Mouse (Mus musculus): ENCODE results near the gene Snrpc. TPM values are rescaled to one million over a fixed set of nuclear protein-coding genes. Genes with fewer than 3 reads are reported as not detected.

Snrpc gene
- polyA plus RNA-seq, 1 experiment from 2014 or later = 216 TPM

- WGBS = 95% methylated on average over 6 of the region's 6 CpGs
- H3K36me3 ChIP-seq = peaks cover 58% of the 10 kb centered on the region
- no peaks in the 10 kb centered on the region for H3K9me3 ChIP-seq
- no peak overlapping the region for H3K4me3 ChIP-seq
- no peak for ATAC-seq (ENCODE audit: low FRiP score, low read depth)
- no peak overlapping the region for H3K4me2 ChIP-seq
- no peak overlapping the region for H3K27ac ChIP-seq (replicated peaks)
- no peaks in the 10 kb centered on the region for H3K27me3 ChIP-seq
- H3K4me1 ChIP-seq (replicated peaks) = no peaks in the 10 kb centered on the region
- H3K9ac ChIP-seq = no peak overlapping the region
Measured at GRCm38 (mm10) chr17:27883994-27884393, 46.0 kb downstream of the Snrpc start.

GRCm38 (mm10) chr17:27886499-27887210, 48.7 kb downstream of the Snrpc start:
- no peak for ATAC-seq (ENCODE audit: low FRiP score, low read depth)
- no peaks in the 10 kb centered on the region for H3K4me1 ChIP-seq (replicated peaks)
- H3K9me3 ChIP-seq = no peaks in the 10 kb centered on the region
- peaks cover 55% of the 10 kb centered on the region for H3K36me3 ChIP-seq
- no peak overlapping the region for H3K4me3 ChIP-seq
- 80% methylated on average over 19 of the region's 19 CpGs for WGBS
- no peak overlapping the region for H3K27ac ChIP-seq (replicated peaks)
- no peaks in the 10 kb centered on the region for H3K27me3 ChIP-seq
- H3K4me2 ChIP-seq = no peak overlapping the region
- H3K9ac ChIP-seq = no peak overlapping the region

Other genes with a start within 250 kb of the Snrpc start
- gene Nudt3, start 214.7 kb upstream of the Snrpc start, polyA plus RNA-seq (2015; fragmentation: Nextera tagmentation; extraction: Ambion mirVana) = 247 and 265 TPM in 2 replicates
- gene RPS10-NUDT3, start 202.9 kb upstream of the Snrpc start, polyA plus RNA-seq (2015; fragmentation: Nextera tagmentation; extraction: Ambion mirVana) = not detected in 2 replicates
- gene Rps10, start 201.5 kb upstream of the Snrpc start, polyA plus RNA-seq (2015; fragmentation: Nextera tagmentation; extraction: Ambion mirVana) = 455 and 507 TPM in 2 replicates
- 55.1 and 61.9 TPM in 2 replicates for gene Pacsin1, start 182.6 kb upstream of the Snrpc start, polyA plus RNA-seq (2015; fragmentation: Nextera tagmentation; extraction: Ambion mirVana)
- 0.68 and 1.1 TPM in 2 replicates for gene Spdef, start 109.2 kb upstream of the Snrpc start, polyA plus RNA-seq (2015; fragmentation: Nextera tagmentation; extraction: Ambion mirVana)
- 10.0 and 12.0 TPM in 2 replicates for gene D17Wsu92e, start 17.5 kb upstream of the Snrpc start, polyA plus RNA-seq (2015; fragmentation: Nextera tagmentation; extraction: Ambion mirVana)
- gene Uhrf1bp1, start 18.3 kb downstream of the Snrpc start, polyA plus RNA-seq (2015; fragmentation: Nextera tagmentation; extraction: Ambion mirVana) = 6.4 and 7.6 TPM in 2 replicates
- 48.4 and 54.6 TPM in 2 replicates for gene Anks1, start 71.2 kb downstream of the Snrpc start, polyA plus RNA-seq (2015; fragmentation: Nextera tagmentation; extraction: Ambion mirVana)
- 56.4 and 59.6 TPM in 2 replicates for gene Taf11, start 71.7 kb downstream of the Snrpc start, polyA plus RNA-seq (2015; fragmentation: Nextera tagmentation; extraction: Ambion mirVana)
- gene Tcp11, start 242.5 kb downstream of the Snrpc start, polyA plus RNA-seq (2015; fragmentation: Nextera tagmentation; extraction: Ambion mirVana) = 1.5 TPM in 2 replicates

All from hindbrain, embryonic 15.5 days (tissue).